In the genomic region with DNA sequence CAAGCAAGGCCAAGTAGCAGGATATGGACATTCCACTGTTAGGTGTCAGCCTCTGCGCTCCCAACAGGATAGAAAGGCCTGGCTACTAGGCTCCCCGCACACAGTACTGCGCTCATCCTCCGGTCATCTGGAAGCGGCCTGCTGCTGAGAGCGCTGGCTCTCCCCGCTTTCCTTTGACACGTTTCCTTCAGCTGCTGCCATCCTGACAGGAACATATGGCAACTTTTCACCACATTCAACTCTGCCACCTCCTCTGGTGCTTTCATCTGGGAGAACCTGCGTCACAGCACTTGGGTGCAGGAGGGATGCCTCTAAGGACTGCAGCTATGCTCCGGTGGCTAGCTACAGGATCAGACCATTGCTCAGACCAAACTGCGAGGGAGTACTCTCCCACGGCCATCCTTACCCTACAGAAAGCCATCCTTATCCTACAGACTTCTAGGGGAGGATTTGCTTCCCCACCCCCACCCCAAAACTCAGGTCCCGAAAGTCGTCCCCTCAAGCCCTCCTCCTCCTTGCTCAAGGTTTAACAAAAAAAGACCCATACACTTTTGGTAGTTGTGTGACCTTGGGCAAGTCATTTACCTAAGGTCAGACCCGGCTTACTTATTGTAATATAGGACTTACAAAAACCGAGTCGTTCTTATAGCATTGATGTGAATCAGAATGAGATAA, we compare ENCODE assay signal across 9 mouse cellular contexts. TPM values are rescaled to one million over a fixed set of nuclear protein-coding genes. Genes with fewer than 3 reads are reported as not detected.
DNase-seq lines count a peak whose midpoint lies in the region; ATAC-seq lines count a peak whose summit lies in the region.
"Had no signal": no experiment of that assay in that cellular context is flagged by ENCODE, and none has a peak within 500 bp of the region (broad histone marks: within the 10 kb centered on the region; RNA-seq: fewer than 3 reads in every experiment).

No protein-coding gene starts in this region.

- H3K27ac ChIP-seq in heart, embryonic 13.5 days (replicated peaks), result peak overlapping the region; percentile 99
- H3K27ac ChIP-seq in midbrain, embryonic 16.5 days (ENCODE audit: low read length), result no peak overlapping the region

- H3K9ac ChIP-seq in heart, embryonic 13.5 days, result peak overlapping the region; percentile 94
- peak overlapping the region; percentile 38; the same call in 1 of the 2 replicates for H3K9ac ChIP-seq in midbrain, embryonic 16.5 days (ENCODE audit: low read depth, low read length)

- H3K4me1 ChIP-seq in heart, embryonic 13.5 days, result peaks cover 51% of the 10 kb centered on the region
- peaks cover 19% of the 10 kb centered on the region for H3K4me1 ChIP-seq in midbrain, embryonic 16.5 days (ENCODE audit: control insufficient read depth, insufficient read depth, low read length)

- no peak for ATAC-seq in heart, embryonic 13.5 days (ENCODE audit: extremely low read depth, insufficient number of reproducible peaks, low FRiP score, low TSS enrichment)
- no peak for ATAC-seq in midbrain, embryonic 16.5 days
- no peak for ATAC-seq in granulocyte monocyte progenitor cell, adult 5-6 weeks (replicated peaks; ENCODE audit: poor library complexity, severe bottlenecking)

- H3K27me3 ChIP-seq in heart, embryonic 13.5 days (replicated peaks), result no peaks in the 10 kb centered on the region
- no peaks in the 10 kb centered on the region; the same call in 1 of the 2 replicates for H3K27me3 ChIP-seq in midbrain, embryonic 16.5 days (ENCODE audit: control insufficient read depth, insufficient read depth, low read depth, low read length)

- H3K36me3 ChIP-seq in heart, embryonic 13.5 days, result no peaks in the 10 kb centered on the region
- H3K36me3 ChIP-seq in midbrain, embryonic 16.5 days (ENCODE audit: control insufficient read depth, insufficient read depth, low read length), result no peaks in the 10 kb centered on the region

- H3K4me2 ChIP-seq in heart, embryonic 13.5 days, result peak overlapping the region; percentile 75
- H3K4me2 ChIP-seq in midbrain, embryonic 16.5 days (ENCODE audit: low read length), result peak overlapping the region; percentile 83

- peak overlapping the region; percentile 83 for H3K4me3 ChIP-seq in heart, embryonic 13.5 days
- peak overlapping the region; percentile 70 for H3K4me3 ChIP-seq in midbrain, embryonic 16.5 days (ENCODE audit: low read depth, low read length)

- intact Hi-C loops in left cerebral cortex, postnatal 25 days (cut with DNase I), result loop anchor here (5.0 kb wide), 5 partner anchors 54 to 199 kb away; no protein-coding TSS in a partner anchor

- H3K9me3 ChIP-seq in heart, embryonic 13.5 days, result no peaks in the 10 kb centered on the region
- no peaks in the 10 kb centered on the region for H3K9me3 ChIP-seq in midbrain, embryonic 16.5 days (replicated peaks; ENCODE audit: control insufficient read depth, low read length, poor library complexity, severe bottlenecking)

- 4% methylated on average over 17 of the region's 17 CpGs for WGBS in heart, embryonic 13.5 days
- 5% methylated on average over 17 of the region's 17 CpGs for WGBS in midbrain, embryonic 16.5 days

- DNase-seq in kidney, adult 18-20 months, result peak; percentile 20
- no peak for DNase-seq in kidney, adult 11 months
- peak; percentile 20 to 40 for DNase-seq in cerebellum, postnatal 36 days
- DNase-seq in left cerebral cortex, postnatal 25 days (ENCODE audit: low spot score in 2 of 2), result peak; percentile 36 to 84
- DNase-seq in spleen, postnatal 4 days (ENCODE audit: low spot score in 2 of 2), result no peak

RNA-seq across cellular contexts. Expression of a gene that starts 2.0 kb away (rescaled TPM):
- polyA plus RNA-seq in heart, embryonic 13.5 days (2015; fragmentation: Nextera tagmentation; extraction: Ambion mirVana), result 7.3 and 7.5 TPM in 2 replicates
- total RNA-seq in left cerebral cortex, postnatal 25 days (2021), result 10 to 100 TPM; 86.5 to 88.3 TPM
- 34.6 and 41.9 TPM in 2 replicates for polyA plus RNA-seq in midbrain, embryonic 16.5 days (2015; fragmentation: Nextera tagmentation; extraction: Ambion mirVana)
- not detected in 2 replicates for total RNA-seq in granulocyte monocyte progenitor cell, adult 5-6 weeks (2014; fragmentation: Nextera tagmentation)
- total RNA-seq in granulocyte monocyte progenitor cell, adult 5-6 weeks (2017), result 0.09 and 0.10 TPM in 2 replicates
- total RNA-seq: MEL had no signal

Comparison
In these comparisons a context has a peak if more than half of its experiments do, and no peak if none do; other contexts are left out.
1. DNase-seq: peak in kidney, adult 18-20 months (single experiment), cerebellum, postnatal 36 days (2 of 2) and left cerebral cortex, postnatal 25 days (2 of 2); none in kidney, adult 11 months (single experiment) and spleen, postnatal 4 days (0 of 2).
2. RNA of a gene that starts 2.0 kb away (total RNA-seq): 86.5 to 88.3 TPM in left cerebral cortex, postnatal 25 days; 0.09 to 0.10 TPM in granulocyte monocyte progenitor cell, adult 5-6 weeks; every median in the first group is over 10 times any median in the second.